Mouse (Mus musculus): Measurements from ENCODE around the gene Psmd10.

- TF ChIP-seq CTCF (IDR thresholded peaks at IDR 0.05; ENCODE audit: borderline replicate concordance, control insufficient read depth, extremely low read depth, insufficient read depth, low read length, poor library complexity) (no peak), POLR2A (IDR thresholded peaks at IDR 0.05; ENCODE audit: control insufficient read depth, extremely low read depth, insufficient read depth, low read length, poor library complexity) (no peak)
Observed at GRCm38 (mm10) chrX:140978943-140979342, 22.4 kb upstream of the Psmd10 start.

Measured in thymus, adult 2 months (tissue).